Mouse (Mus musculus): Measurements from ENCODE around the gene Gnl1. TPM values are rescaled to one million over a fixed set of nuclear protein-coding genes. Genes with fewer than 3 reads are reported as not detected.

Gene Gnl1
- total and polyA plus RNA-seq, 3 experiments, result 15.9 to 33.4 (median 24.3) TPM

DNA sequence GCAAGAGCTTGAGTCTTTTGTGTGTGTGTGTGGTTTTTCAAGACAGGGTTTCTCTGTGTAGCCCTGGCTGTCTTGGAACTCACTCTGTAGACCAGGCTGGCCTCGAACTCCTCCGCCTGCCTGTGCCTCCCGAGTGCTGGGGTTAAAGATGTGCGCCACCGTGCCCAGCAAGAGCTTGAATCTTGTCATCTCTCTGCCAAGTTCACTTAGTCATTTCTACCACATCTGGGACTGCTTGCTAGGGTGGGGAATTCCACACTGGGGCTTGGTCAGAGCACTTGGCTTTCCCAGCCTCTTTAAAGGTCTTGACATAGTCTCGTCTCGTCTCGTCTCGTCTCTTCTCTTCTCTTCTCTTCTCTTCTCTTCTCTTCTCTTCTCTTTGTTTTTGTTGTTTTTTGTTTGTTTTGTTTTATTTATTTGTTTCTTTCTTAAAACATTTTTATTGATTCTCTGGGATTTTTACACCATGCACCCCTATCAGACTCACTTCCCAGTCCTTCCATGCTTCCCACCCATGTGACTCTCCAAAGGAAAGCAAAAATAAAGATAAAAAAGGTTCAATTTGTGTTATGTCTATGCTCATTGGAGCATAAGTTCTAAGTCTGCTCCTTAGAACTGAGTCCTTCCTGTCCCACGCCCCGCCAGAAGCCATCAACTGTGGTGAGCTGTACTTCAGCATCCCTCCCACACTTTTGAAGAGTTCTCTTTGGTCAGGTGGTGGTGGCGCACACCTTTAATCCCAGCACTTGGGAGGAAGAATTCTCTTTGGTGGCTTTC is 21.7 kb downstream of the Gnl1 start:
- dilution Hi-C loops (cut with MboI; ENCODE audit: extremely low pct_ligation_motif_present, extremely low pct_unique_long_range_greater_than_20kb, low sequenced_read_pairs) (no loop called here), in situ Hi-C loops (cut with MboI; ENCODE audit: low pct_ligation_motif_present, low pct_unique_long_range_greater_than_20kb, low sequenced_read_pairs) (no loop called here)
- Histone ChIP-seq H3K27me3 (replicated peaks) (no peaks in the 10 kb centered on the region), H3K4me1 (ENCODE audit: control insufficient read depth in 1 of 2, insufficient read depth in 2 of 2) (peaks cover 5 to 33% of the 10 kb centered on the region in 2 experiments; a peak in 2 of 4 replicates), H3K36me3 (replicated peaks in 1 of 2; ENCODE audit: control insufficient read depth in 1 of 2, insufficient read depth in 1 of 2, low read length in 1 of 2) (peaks cover 18 to 38% of the 10 kb centered on the region in 2 experiments), H3K9me3 (replicated peaks; ENCODE audit: low read length) (peaks cover 31% of the 10 kb centered on the region), H3K9ac (ENCODE audit: insufficient read depth, low read depth) (peak overlapping the region; percentile 66), H3K4me2 (ENCODE audit: insufficient read depth, low read depth, poor library complexity, severe bottlenecking) (peak overlapping the region; percentile 85), H3K79me2 (replicated peaks; ENCODE audit: control insufficient read depth, extremely low read depth, insufficient read depth, poor library complexity, severe bottlenecking) (peaks cover 48% of the 10 kb centered on the region), H3K4me3 (replicated peaks in 1 of 3; ENCODE audit: low read depth in 2 of 3, low read length in 2 of 3, poor library complexity in 1 of 3) (no peak overlapping the region), H3K27ac (ENCODE audit: insufficient read depth, low read depth) (peak overlapping the region; percentile 87)
- TF ChIP-seq SIN3A (IDR thresholded peaks at IDR 0.05; ENCODE audit: low read length), result peak; percentile 68; the same call in 1 of the 2 replicates
- peak; percentile 23; the same call in 1 of the 2 replicates for TF ChIP-seq MAX (IDR thresholded peaks at IDR 0.05; ENCODE audit: low read length)
- TF ChIP-seq KAT2A (IDR thresholded peaks at IDR 0.05; ENCODE audit: insufficient replicate concordance, low read length), result no peak
- TF ChIP-seq GABPA (IDR thresholded peaks at IDR 0.05; ENCODE audit: insufficient replicate concordance, low read depth, low read length), result no peak
- TF ChIP-seq JUND (conservative IDR thresholded peaks at IDR 0.05; ENCODE audit: low read depth, low read length), result peak; percentile 67
- no peak for TF ChIP-seq PAX5 (IDR thresholded peaks at IDR 0.05; ENCODE audit: low read length)
- TF ChIP-seq ETS1 (conservative IDR thresholded peaks at IDR 0.05; ENCODE audit: low read depth, low read length), result peak; percentile 81
- TF ChIP-seq POLR2AphosphoS2 (IDR thresholded peaks at IDR 0.05; ENCODE audit: low read depth, low read length), result no peak
- TF ChIP-seq CTCF (conservative IDR thresholded peaks at IDR 0.05 in 1 of 2, IDR thresholded peaks at IDR 0.05 in 1 of 2; ENCODE audit: low read depth in 2 of 2, low read length in 2 of 2), result no peak
- TF ChIP-seq SMC3 (IDR thresholded peaks at IDR 0.05; ENCODE audit: low read depth, low read length), result no peak
- no peak for TF ChIP-seq RAD21 (IDR thresholded peaks at IDR 0.05; ENCODE audit: low read depth, low read length)
- TF ChIP-seq EP300 (IDR thresholded peaks at IDR 0.05; ENCODE audit: low read length), result peak; percentile 85
- TF ChIP-seq NRF1 (IDR thresholded peaks at IDR 0.05; ENCODE audit: low read depth, low read length), result no peak
- no peak for TF ChIP-seq ZKSCAN1 (IDR thresholded peaks at IDR 0.05; ENCODE audit: borderline replicate concordance, low read depth, low read length)
- 0 out of 2 replicates have a peak, but pooled peaks have one; percentile 22 for TF ChIP-seq MEF2A (IDR thresholded peaks at IDR 0.05; ENCODE audit: borderline replicate concordance, low read depth, low read length)
- no peak for TF ChIP-seq TBP (conservative IDR thresholded peaks at IDR 0.05; ENCODE audit: low read depth, low read length)
- TF ChIP-seq E2F4 (IDR thresholded peaks at IDR 0.05; ENCODE audit: insufficient replicate concordance, low read depth, low read length), result no peak
- no peak for TF ChIP-seq ELF1 (IDR thresholded peaks at IDR 0.05; ENCODE audit: low read depth, low read length)
- 0 out of 2 replicates have a peak, but pooled peaks have one; percentile 30 for TF ChIP-seq CHD2 (IDR thresholded peaks at IDR 0.05; ENCODE audit: low read length)
- TF ChIP-seq IRF4 (IDR thresholded peaks at IDR 0.05; ENCODE audit: low read depth, low read length), result peak; percentile 90
- TF ChIP-seq BHLHE40 (IDR thresholded peaks at IDR 0.05; ENCODE audit: low read depth, low read length), result peak; percentile 53
- TF ChIP-seq MXI1 (IDR thresholded peaks at IDR 0.05; ENCODE audit: low read depth, low read length), result peak; percentile 53; the same call in 1 of the 2 replicates
- no peak for TF ChIP-seq ZNF384 (IDR thresholded peaks at IDR 0.05; ENCODE audit: low read depth, low read length)
- peak; percentile 66; the same call in 1 of the 2 replicates for TF ChIP-seq CHD1 (IDR thresholded peaks at IDR 0.05; ENCODE audit: low read depth, low read length)
- TF ChIP-seq HCFC1 (IDR thresholded peaks at IDR 0.05; ENCODE audit: low read depth, low read length), result no peak; the same call in 1 of the 2 replicates
- peak; percentile 18; the same call in 1 of the 2 replicates for TF ChIP-seq ZMIZ1 (IDR thresholded peaks at IDR 0.05; ENCODE audit: low read depth, low read length)
- peak; percentile 68 for TF ChIP-seq MYC (IDR thresholded peaks at IDR 0.05; ENCODE audit: low read depth, low read length)
- TF ChIP-seq USF2 (conservative IDR thresholded peaks at IDR 0.05; ENCODE audit: low read depth, low read length), result no peak
- peak; percentile 76 for TF ChIP-seq TCF12 (IDR thresholded peaks at IDR 0.05; ENCODE audit: low read depth, low read length)
- 0 out of 2 replicates have a peak, but pooled peaks have one; percentile 53 for TF ChIP-seq RCOR1 (conservative IDR thresholded peaks at IDR 0.05; ENCODE audit: low read depth, low read length)
- TF ChIP-seq USF1 (IDR thresholded peaks at IDR 0.05; ENCODE audit: low read depth, low read length), result no peak
- TF ChIP-seq MAFK (IDR thresholded peaks at IDR 0.05; ENCODE audit: insufficient replicate concordance, low read length), result no peak
- peak; percentile 39; the same call in 1 of the 2 replicates for TF ChIP-seq POLR2A (IDR thresholded peaks at IDR 0.05; ENCODE audit: low read depth, low read length)
- TF ChIP-seq UBTF (IDR thresholded peaks at IDR 0.05; ENCODE audit: low read depth, low read length), result no peak
- TF ChIP-seq NELFE (IDR thresholded peaks at IDR 0.05; ENCODE audit: low read depth, low read length), result no peak
- TF ChIP-seq JUN (IDR thresholded peaks at IDR 0.05; ENCODE audit: insufficient read depth, low read depth, low read length), result no peak
- no peak for TF ChIP-seq ZC3H11A (IDR thresholded peaks at IDR 0.05; ENCODE audit: low read depth, low read length)
- TF ChIP-seq MAZ (IDR thresholded peaks at IDR 0.05; ENCODE audit: low read depth, low read length), result peak; percentile 45; the same call in 1 of the 2 replicates
- DNase-seq (ENCODE audit: extremely low read depth), result peak; percentile 81
